Mouse (Mus musculus) kidney, postnatal 25 days (tissue): ENCODE measurements at regions not wholly inside any gene's neighbourhood (a gene's known extent, or its start where the extent isn't known, plus 50 kb on each side); places are given as distances from the start of the nearest gene placed in this dataset.

Source experiments
- DNase-seq, 2 experiments: peaks; one replicate each; pipeline ENCODE4 v3.0.0; 2021; ENCODE audit warnings: mixed read lengths in 2 of 2

GRCm38 (mm10) chr16:80196302-80196701 is 1004.2 kb upstream of the Ncam2 start:
- no peak for DNase-seq

GRCm38 (mm10) chr16:80202811-80203210 is 997.7 kb upstream of the Ncam2 start:
- DNase-seq: no peak

DNA sequence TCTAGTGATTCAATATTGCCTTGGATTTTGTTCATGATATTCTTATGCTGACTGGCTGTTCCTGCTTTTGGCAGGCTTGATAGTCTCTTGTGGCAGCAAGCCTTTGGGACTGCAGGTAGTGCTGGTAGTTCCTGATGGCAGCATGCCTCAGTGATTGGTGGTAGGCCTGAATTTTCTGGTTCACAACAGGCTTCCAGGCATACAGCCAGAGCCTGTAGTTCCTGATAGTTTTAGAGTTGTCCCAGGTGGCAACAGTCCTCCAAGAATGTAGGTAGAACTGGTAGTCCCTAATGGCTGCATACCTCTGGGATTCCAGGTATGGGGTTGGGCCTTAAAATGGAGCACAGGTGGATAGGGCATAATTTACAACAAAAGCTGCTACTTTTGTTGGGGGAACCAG is 987.7 kb upstream of the Ncam2 start:
- DNase-seq: no peak

- DNase-seq: no peak
Measured at GRCm38 (mm10) chr16:80255441-80255840, 945.1 kb upstream of the Ncam2 start.

GRCm38 (mm10) chr16:80266151-80266617 is 934.3 kb upstream of the Ncam2 start:
- peak; percentile 5 to 29 for DNase-seq

DNA sequence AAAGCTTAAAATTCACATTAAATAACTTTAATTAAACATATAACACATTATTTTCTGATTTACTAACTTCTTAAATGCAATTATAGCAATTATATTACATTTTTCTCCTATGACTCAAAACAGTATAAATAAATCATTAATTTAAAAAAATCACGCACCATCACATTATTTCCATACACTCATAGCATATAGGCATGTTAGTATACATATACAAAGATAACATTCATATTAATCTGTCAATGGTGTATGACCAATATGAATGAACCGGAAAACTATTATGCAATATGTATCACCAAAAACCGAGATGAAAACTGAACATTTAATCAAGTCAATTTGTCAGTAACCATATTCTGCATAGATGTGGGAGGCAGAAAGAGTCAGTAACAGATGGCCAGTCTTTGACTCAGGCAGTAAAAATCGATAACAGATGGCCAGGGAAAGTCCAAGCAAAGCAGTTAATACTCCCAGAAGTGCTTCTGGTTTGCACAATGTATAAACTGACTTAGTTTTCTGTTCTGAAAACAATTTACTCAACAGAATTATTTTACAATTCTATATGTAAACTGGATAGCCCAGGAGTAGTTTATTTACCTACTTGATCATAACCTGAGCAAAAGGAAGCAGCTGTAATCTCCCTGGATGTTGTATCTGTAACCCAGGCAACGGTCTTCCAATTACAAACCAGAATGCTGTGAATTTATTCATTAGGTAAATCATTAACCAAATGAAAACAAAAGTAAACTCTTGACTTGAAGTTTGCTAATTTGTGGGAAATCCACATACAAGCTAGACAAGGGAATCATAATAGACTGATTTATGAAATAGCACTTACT is 928.0 kb upstream of the Ncam2 start:
- no peak for DNase-seq
